Comparison of ENCODE assay signal across 8 mouse cellular contexts in the genomic region with DNA sequence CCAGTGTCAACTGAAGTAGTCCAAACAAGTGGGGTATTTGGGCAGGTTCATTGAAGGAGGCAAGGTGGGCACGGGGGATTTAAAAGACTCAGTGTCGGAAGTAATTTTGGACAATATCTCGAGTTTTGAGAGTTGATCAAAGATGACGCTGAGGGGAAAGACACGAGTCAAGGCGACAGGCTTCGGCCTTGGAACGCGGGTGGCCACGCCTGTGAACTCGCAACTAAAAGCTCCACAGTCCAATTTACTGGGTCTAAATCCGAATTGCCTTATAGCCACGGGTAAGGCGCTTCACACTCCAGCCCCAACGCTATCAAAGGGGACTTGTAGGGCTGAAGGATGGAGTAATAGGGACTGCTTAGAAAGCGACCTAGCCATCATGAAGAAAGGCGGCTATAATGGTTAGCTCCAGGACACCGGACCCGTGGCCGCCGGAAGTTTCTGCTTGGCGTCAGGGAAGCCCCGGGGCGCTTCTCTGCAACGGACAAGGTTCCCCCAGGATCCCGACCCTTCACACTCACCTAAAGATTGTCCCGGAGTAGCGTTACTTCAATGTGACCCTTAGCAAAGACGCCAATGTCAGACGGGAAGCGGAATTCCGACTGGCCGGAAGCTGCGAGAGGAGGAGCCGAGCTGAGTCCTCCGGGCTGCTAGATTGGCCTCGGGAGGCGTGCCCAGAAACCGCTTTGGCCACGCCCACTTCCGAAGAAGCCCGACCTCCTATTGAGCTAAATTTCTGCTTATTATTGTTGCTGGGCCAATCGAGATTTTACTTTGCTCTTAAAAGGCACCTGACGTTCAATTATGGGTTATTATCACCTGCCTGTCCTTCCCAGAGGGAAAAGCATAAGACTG. TPM values are rescaled to one million over a fixed set of nuclear protein-coding genes. Genes with fewer than 3 reads are reported as not detected.
DNase-seq lines count a peak whose midpoint lies in the region; ATAC-seq lines count a peak whose summit lies in the region.

TSS of gene Cox6b1 (minus strand) at position 622 of the 855 bp plus-strand sequence.

- H3K27ac ChIP-seq in hindbrain, embryonic 14.5 days, result peak within 1 kb of the TSS; percentile 64

- H3K9me3 ChIP-seq in hindbrain, embryonic 14.5 days (ENCODE audit: control insufficient read depth, low read length), result no peaks in the 10 kb centered on the region

- H3K4me2 ChIP-seq in hindbrain, embryonic 14.5 days (replicated peaks), result peak within 1 kb of the TSS; percentile 84

- ATAC-seq in hindbrain, embryonic 14.5 days (ENCODE audit: low FRiP score), result peak; percentile 94

- 2% methylated on average over 44 of the region's 44 CpGs for WGBS in hindbrain, embryonic 14.5 days

- peaks cover 6% of the 10 kb centered on the region; the same call in 1 of the 2 replicates for H3K27me3 ChIP-seq in hindbrain, embryonic 14.5 days (ENCODE audit: control insufficient read depth, insufficient read depth, low read length)

- peak within 1 kb of the TSS; percentile 84 for H3K9ac ChIP-seq in hindbrain, embryonic 14.5 days

- peak within 1 kb of the TSS; percentile 63 for H3K4me3 ChIP-seq in hindbrain, embryonic 14.5 days (replicated peaks; ENCODE audit: low read length)

- H3K36me3 ChIP-seq in hindbrain, embryonic 14.5 days (replicated peaks; ENCODE audit: control insufficient read depth, insufficient read depth), result peaks cover 38% of the 10 kb centered on the region

- H3K4me1 ChIP-seq in hindbrain, embryonic 14.5 days (replicated peaks; ENCODE audit: control insufficient read depth, insufficient read depth, low read length), result peaks cover 12% of the 10 kb centered on the region

- peak; percentile 84 for DNase-seq in T-cell, adult 2 months (ENCODE audit: low spot score)
- DNase-seq in cerebellum, postnatal 25 days, result peak; percentile 84 to 92
- peak; percentile 61 to 72 for DNase-seq in frontal cortex, postnatal 25 days (ENCODE audit: low spot score in 2 of 2)
- DNase-seq in hindbrain, embryonic 14.5 days (ENCODE audit: low spot score), result peak; percentile 96
- peak; percentile 81 for DNase-seq in left cerebral cortex, adult 11 months (ENCODE audit: low spot score)
- peak; percentile 90 to 92 for DNase-seq in lung, postnatal 4 days
- DNase-seq in retina, postnatal 7 days (ENCODE audit: low read depth, low spot score), result peak; percentile 79
- peak; percentile 80 for DNase-seq in urinary bladder, postnatal 25 days (ENCODE audit: low spot score)

RNA-seq across cellular contexts. Expression of gene Cox6b1, which starts in this region (rescaled TPM):
- 1,184 and 1,299 TPM in 2 replicates for polyA plus RNA-seq in hindbrain, embryonic 14.5 days (2014; fragmentation: Nextera tagmentation; extraction: Ambion mirVana)

Comparison
In these comparisons a context has a peak if more than half of its experiments do, and no peak if none do; other contexts are left out.
1. Peak in every context shown above with its lines: DNase-seq, ATAC-seq, H3K4me3 ChIP-seq and H3K27ac ChIP-seq.